Mouse (Mus musculus) neural tube, embryonic 13.5 days (tissue): ENCODE measurements around the gene Dnajb3. TPM values are rescaled to one million over a fixed set of nuclear protein-coding genes. Genes with fewer than 3 reads are reported as not detected.
"Not testable (repeated sequence)": the region's sequence is repeated elsewhere in the genome, so short reads cannot be mapped to it uniquely, and the experiment has no call there.

ENCODE experiments used
- ATAC-seq: fragments of 200-750 bp; cut with Nextera tagmentation; 2 replicates; pipeline ENCODE4 v1.8.0; 2017; ENCODE audit warnings: low read depth, mild to moderate bottlenecking, moderate TSS enrichment, moderate library complexity
- H3K27ac ChIP-seq: fragments of 300-500 bp; sonication (generic); replicated peaks from 2 replicates; pipeline ENCODE4 v1.5.1; 2015; ENCODE audit warnings: moderate library complexity, mild to moderate bottlenecking, inconsistent platforms
- H3K27me3 ChIP-seq: fragments of 300-500 bp; sonication (generic); 2 replicates; pipeline ENCODE4 v1.6.1; 2015; ENCODE audit warnings: mild to moderate bottlenecking, inconsistent platforms
- H3K36me3 ChIP-seq: fragments of 300-500 bp; sonication (generic); 2 replicates; pipeline ENCODE4 v1.6.1; 2015; ENCODE audit warnings: mild to moderate bottlenecking, inconsistent platforms
- H3K4me1 ChIP-seq: fragments of 300-500 bp; sonication (generic); replicated peaks from 2 replicates; pipeline ENCODE4 v1.6.1; 2015; ENCODE audit warnings: inconsistent platforms
- H3K4me2 ChIP-seq: fragments of 300-500 bp; sonication (generic); 2 replicates; pipeline ENCODE4 v1.6.1; 2015; ENCODE audit warnings: inconsistent platforms, mild to moderate bottlenecking, moderate library complexity
- H3K4me3 ChIP-seq: fragments of 300-500 bp; sonication (generic); 2 replicates; pipeline ENCODE4 v1.5.1; 2015; ENCODE audit warnings: mild to moderate bottlenecking, inconsistent platforms
- H3K9ac ChIP-seq: fragments of 300-500 bp; sonication (generic); 2 replicates; pipeline ENCODE4 v1.6.1; 2015; ENCODE audit warnings: moderate library complexity, mild to moderate bottlenecking, inconsistent platforms
- H3K9me3 ChIP-seq: fragments of 300-500 bp; sonication (generic); 2 replicates; pipeline ENCODE4 v1.6.1; 2016; ENCODE audit warnings: inconsistent platforms
- WGBS: fragments of 180-500 bp; shearing (Covaris S2); methylation state at CpG from one replicate; pipeline ENCODE4 v1.1.7; 2015; 5-methylcytosine and 5-hydroxymethylcytosine counted together
- polyA plus RNA-seq: library from polyadenylated mRNA; unstranded; fragments of >200 nt; fragmentation: Nextera tagmentation; extraction: Ambion mirVana; gene quantifications from 2 replicates; pipeline ENCODE4 v1.2.1, GENCODE M21; 2015

Dnajb3 gene
- polyA plus RNA-seq, 1 experiment from 2014 or later, result 16.9 TPM

- H3K27ac ChIP-seq, result no peak overlapping the region
- WGBS, result 76% methylated on average over 7 of the region's 7 CpGs
- H3K9me3 ChIP-seq, result peaks cover 100% of the 10 kb centered on the region
- H3K9ac ChIP-seq, result no peak overlapping the region
- no peaks in the 10 kb centered on the region for H3K4me1 ChIP-seq
- ATAC-seq, result no peak
- H3K4me3 ChIP-seq, result no peak overlapping the region
- no peaks in the 10 kb centered on the region for H3K36me3 ChIP-seq
- no peaks in the 10 kb centered on the region for H3K27me3 ChIP-seq
- H3K4me2 ChIP-seq, result no peak overlapping the region
Measured at GRCm38 (mm10) chr1:88230421-88230820, 24.8 kb upstream of the Dnajb3 start.

- ATAC-seq, result no peak
- 87% methylated on average over 5 of the region's 5 CpGs for WGBS
- H3K9ac ChIP-seq, result no peak overlapping the region
- H3K9me3 ChIP-seq, result peaks cover 98% of the 10 kb centered on the region
- H3K4me2 ChIP-seq, result no peak overlapping the region
- H3K4me1 ChIP-seq, result no peaks in the 10 kb centered on the region
- no peak overlapping the region for H3K27ac ChIP-seq
- no peaks in the 10 kb centered on the region for H3K36me3 ChIP-seq
- H3K4me3 ChIP-seq, result no peak overlapping the region
- H3K27me3 ChIP-seq, result no peaks in the 10 kb centered on the region
Measured at GRCm38 (mm10) chr1:88229986-88230385, 24.4 kb upstream of the Dnajb3 start.

- no peak for ATAC-seq
Measured at GRCm38 (mm10) chr1:88229566-88229965, 24.0 kb upstream of the Dnajb3 start.

DNA sequence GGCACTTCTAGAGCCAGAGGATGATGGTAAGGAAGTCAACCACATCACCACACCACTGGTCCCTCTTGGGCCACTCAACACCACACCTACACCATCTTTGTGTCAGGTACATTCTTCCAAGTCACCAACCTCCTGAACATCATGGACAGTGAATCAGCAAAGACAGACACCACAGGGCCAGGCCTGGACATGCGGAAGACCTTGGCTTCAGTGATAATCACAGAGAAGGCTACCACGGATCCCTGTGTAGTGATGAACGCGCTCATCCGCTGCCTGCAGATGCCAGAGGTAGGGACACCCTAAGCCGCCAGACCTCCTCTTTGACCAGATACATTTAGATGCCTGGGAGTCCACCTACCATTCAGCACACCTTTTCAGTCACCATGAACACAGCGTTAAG is 22.5 kb upstream of the Dnajb3 start:
- H3K36me3 ChIP-seq, result no peaks in the 10 kb centered on the region
- peaks cover 79% of the 10 kb centered on the region for H3K9me3 ChIP-seq
- WGBS, result 70% methylated on average over 7 of the region's 7 CpGs
- H3K4me2 ChIP-seq, result no peak overlapping the region
- H3K27me3 ChIP-seq, result no peaks in the 10 kb centered on the region
- no peak overlapping the region for H3K27ac ChIP-seq
- ATAC-seq, result no peak
- no peaks in the 10 kb centered on the region for H3K4me1 ChIP-seq
- no peak overlapping the region for H3K4me3 ChIP-seq
- no peak overlapping the region for H3K9ac ChIP-seq

More at GRCm38 (mm10) chr1:88229566-88229965, 24.0 kb upstream of the Dnajb3 start:
- Histone ChIP-seq H3K27ac (no peak overlapping the region), H3K36me3 (no peaks in the 10 kb centered on the region), H3K4me3 (no peak overlapping the region), H3K9me3 (peaks cover 93% of the 10 kb centered on the region), H3K27me3 (no peaks in the 10 kb centered on the region), H3K4me1 (no peaks in the 10 kb centered on the region), H3K4me2 (no peak overlapping the region), H3K9ac (no peak overlapping the region)
- 82% methylated on average over 3 of the region's 3 CpGs for WGBS

GRCm38 (mm10) chr1:88227482-88227881 is 21.9 kb upstream of the Dnajb3 start:
- no peak overlapping the region for H3K9ac ChIP-seq
- no peak for ATAC-seq

GRCm38 (mm10) chr1:88226670-88227379 is 21.2 kb upstream of the Dnajb3 start, which contains the start of gene Mroh2a:
Gene Mroh2a, plus strand, starts transcription at chr1:88226986.
- Histone ChIP-seq H3K4me2 (no peak within 1 kb of the TSS), H3K27me3 (no peaks in the 10 kb centered on the region), H3K36me3 (no peaks in the 10 kb centered on the region), H3K9ac (no peak within 1 kb of the TSS), H3K9me3 (peaks cover 71% of the 10 kb centered on the region), H3K27ac (no peak within 1 kb of the TSS), H3K4me3 (no peak within 1 kb of the TSS), H3K4me1 (no peaks in the 10 kb centered on the region)
- no peak for ATAC-seq
- 55% methylated on average over 5 of the region's 5 CpGs for WGBS

More at GRCm38 (mm10) chr1:88227482-88227881, 21.9 kb upstream of the Dnajb3 start:
- H3K4me3 ChIP-seq, result no peak overlapping the region
- H3K36me3 ChIP-seq, result no peaks in the 10 kb centered on the region
- H3K4me1 ChIP-seq, result no peaks in the 10 kb centered on the region
- whole genome bisulfite sequencing, result 57% methylated on average over 2 of the region's 2 CpGs
- H3K27ac ChIP-seq, result no peak overlapping the region
- H3K27me3 ChIP-seq, result no peaks in the 10 kb centered on the region
- H3K4me2 ChIP-seq, result no peak overlapping the region
- H3K9me3 ChIP-seq, result peaks cover 73% of the 10 kb centered on the region

- Histone ChIP-seq H3K4me3 (no peak overlapping the region), H3K27me3 (no peaks in the 10 kb centered on the region), H3K9ac (no peak overlapping the region), H3K4me1 (no peaks in the 10 kb centered on the region), H3K4me2 (no peak overlapping the region), H3K27ac (no peak overlapping the region), H3K9me3 (peaks cover 60% of the 10 kb centered on the region), H3K36me3 (no peaks in the 10 kb centered on the region)
- no peak for ATAC-seq
Measured at GRCm38 (mm10) chr1:88225741-88226140, 20.2 kb upstream of the Dnajb3 start.

- H3K27me3 ChIP-seq, H3K36me3 ChIP-seq, H3K9ac ChIP-seq, H3K27ac ChIP-seq, H3K4me3 ChIP-seq, H3K4me2 ChIP-seq, ATAC-seq, H3K4me1 ChIP-seq: not testable (repeated sequence)
- WGBS, result 42% methylated on average over 2 of the region's 2 CpGs
- H3K9me3 ChIP-seq, result peaks cover 56% of the 10 kb centered on the region
Measured at GRCm38 (mm10) chr1:88225301-88225700, 19.7 kb upstream of the Dnajb3 start.

GRCm38 (mm10) chr1:88224029-88224776 is 18.6 kb upstream of the Dnajb3 start:
- no peak overlapping the region for H3K4me2 ChIP-seq
- peaks cover 45% of the 10 kb centered on the region for H3K9me3 ChIP-seq
- no peak for ATAC-seq
- no peak overlapping the region for H3K27ac ChIP-seq
- no peak overlapping the region for H3K4me3 ChIP-seq
- H3K9ac ChIP-seq, result no peak overlapping the region
- no peaks in the 10 kb centered on the region for H3K27me3 ChIP-seq
- 68% methylated on average over 2 of the region's 2 CpGs for WGBS
- no peaks in the 10 kb centered on the region for H3K4me1 ChIP-seq
- H3K36me3 ChIP-seq, result no peaks in the 10 kb centered on the region

DNA sequence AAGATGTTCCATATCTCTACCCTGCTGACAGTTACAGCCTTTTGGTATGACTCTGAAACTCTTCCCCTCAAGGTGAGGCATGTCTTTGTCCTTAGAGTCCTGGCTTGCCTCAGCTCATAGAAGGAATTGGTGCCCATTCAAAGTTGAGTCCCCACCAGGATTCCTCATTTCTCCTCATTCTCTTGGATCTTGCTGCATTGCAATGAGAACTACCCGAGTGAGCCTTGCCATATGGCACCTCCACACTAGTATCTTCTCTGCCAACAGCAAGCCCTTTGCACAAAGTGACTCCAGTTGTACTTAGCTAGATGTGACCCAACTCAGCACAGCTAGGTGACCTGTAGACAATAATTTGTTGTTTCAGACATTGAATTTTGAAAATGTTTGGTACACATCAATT is 18.0 kb upstream of the Dnajb3 start:
- no peak for ATAC-seq
- Histone ChIP-seq H3K4me1 (no peaks in the 10 kb centered on the region), H3K4me2 (no peak overlapping the region), H3K27ac (no peak overlapping the region), H3K27me3 (no peaks in the 10 kb centered on the region), H3K9me3 (peaks cover 39% of the 10 kb centered on the region), H3K36me3 (no peaks in the 10 kb centered on the region), H3K4me3 (no peak overlapping the region), H3K9ac (no peak overlapping the region)
- WGBS, result 61% methylated on average over 1 of the region's 1 CpGs

DNA sequence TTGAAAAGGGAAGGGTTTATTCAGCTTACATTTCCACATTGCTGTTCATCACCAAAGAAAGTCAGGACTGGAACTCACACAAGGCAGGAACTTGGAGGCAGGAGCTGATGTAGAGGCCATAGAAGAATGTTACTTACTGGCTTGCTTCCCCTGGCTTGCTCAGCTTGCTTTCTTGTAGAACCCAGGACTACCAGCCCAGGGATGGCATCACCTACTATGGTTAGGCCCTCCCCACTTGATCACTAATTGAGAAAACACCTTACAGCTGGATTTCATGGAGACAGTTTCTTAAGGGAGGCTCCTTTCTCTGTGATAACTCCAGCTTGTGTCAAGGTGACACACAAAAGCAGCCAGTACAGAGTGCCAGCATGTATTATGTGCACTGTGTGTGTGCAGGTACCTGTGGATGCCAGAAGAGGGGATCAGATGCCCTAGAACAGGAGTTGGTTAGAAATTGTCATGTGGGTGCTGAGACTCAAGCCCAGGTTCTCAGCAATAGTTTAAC is 17.5 kb upstream of the Dnajb3 start:
- H3K4me1 ChIP-seq, H3K4me2 ChIP-seq, H3K27ac ChIP-seq, H3K36me3 ChIP-seq, H3K27me3 ChIP-seq, ATAC-seq, H3K4me3 ChIP-seq, H3K9ac ChIP-seq: not testable (repeated sequence)
- H3K9me3 ChIP-seq, result peaks cover 33% of the 10 kb centered on the region

DNA sequence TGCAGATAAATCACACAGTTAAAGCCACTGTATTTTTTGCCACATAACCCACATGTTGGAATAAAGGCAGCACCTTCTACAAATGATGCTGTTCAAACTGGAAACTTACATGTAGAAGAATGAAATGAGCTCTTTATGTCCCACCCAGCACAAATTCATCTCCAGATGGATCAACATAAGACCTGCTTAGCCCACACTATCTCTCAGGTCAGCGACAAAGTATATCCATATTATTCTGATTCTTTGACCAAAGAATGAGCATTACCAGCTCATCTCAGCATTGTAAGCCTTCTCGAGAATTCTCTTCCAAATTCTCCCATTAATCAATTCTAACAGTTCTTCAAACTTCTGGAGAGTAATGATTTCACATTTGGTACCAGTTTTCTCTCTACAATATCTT is 16.6 kb upstream of the Dnajb3 start:
- no peak overlapping the region for H3K4me3 ChIP-seq
- H3K9me3 ChIP-seq, result peaks cover 30% of the 10 kb centered on the region
- H3K4me1 ChIP-seq, result no peaks in the 10 kb centered on the region
- H3K27ac ChIP-seq, result no peak overlapping the region
- H3K36me3 ChIP-seq, result no peaks in the 10 kb centered on the region
- no peak for ATAC-seq
- H3K27me3 ChIP-seq, result no peaks in the 10 kb centered on the region
- 54% methylated on average over 2 of the region's 2 CpGs for WGBS
- no peak overlapping the region for H3K9ac ChIP-seq
- no peak overlapping the region for H3K4me2 ChIP-seq
